Mouse (Mus musculus): ENCODE results near the gene Slc51b.

The Slc51b gene

GRCm38 (mm10) chr9:65372449-65372848, 50.3 kb downstream of the Slc51b start:
- no peak for DNase-seq (ENCODE audit: low spot score)

DNA sequence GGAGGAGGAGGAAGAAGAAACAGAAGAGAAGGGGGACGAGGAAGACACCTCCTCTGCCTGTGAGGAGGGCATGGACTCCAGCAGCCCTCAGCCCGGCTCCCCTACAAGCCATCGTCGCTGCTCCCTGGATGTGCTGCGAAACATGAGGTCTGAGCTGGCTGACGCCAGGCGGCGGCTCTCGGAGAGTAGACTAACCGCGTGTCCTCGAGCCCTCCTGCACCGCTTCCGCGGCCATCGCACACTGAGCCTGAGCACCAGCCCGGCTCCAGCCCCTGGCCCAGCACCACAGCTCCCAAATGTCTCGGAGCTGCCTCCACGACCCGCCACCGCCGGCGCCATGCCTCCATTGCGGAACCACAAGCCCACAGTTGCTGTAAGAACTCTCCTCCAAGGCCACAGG, 51.0 kb downstream of the Slc51b start:
- no peak for DNase-seq (ENCODE audit: low spot score)

GRCm38 (mm10) chr9:65365721-65366120, 57.0 kb downstream of the Slc51b start:
- no peak for DNase-seq (ENCODE audit: low spot score)

GRCm38 (mm10) chr9:65363684-65364083, 59.1 kb downstream of the Slc51b start:
- DNase-seq (ENCODE audit: low spot score), result no peak

Measured in left cerebral cortex, adult 11 months (tissue).